Comparison of ENCODE assay signal across 21 mouse cellular contexts in the genomic region with DNA sequence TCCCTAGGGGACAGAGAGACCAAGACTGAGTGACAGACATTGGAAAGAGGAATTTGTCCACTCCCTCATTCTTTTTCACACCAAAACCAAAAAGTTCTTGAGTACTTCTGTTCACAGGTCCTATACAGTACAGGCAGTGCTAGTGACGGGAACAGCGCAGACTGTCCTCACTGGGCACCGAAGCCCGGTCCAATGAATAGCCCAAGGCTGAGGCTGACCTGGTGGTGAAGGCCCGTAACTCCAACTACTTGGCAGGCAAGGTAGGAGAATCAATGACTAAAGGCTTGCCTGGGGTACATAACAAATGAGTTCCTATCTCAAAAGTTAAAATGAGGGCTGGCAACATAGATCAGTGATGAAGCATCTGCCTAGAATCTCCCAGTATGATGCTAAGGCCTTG. TPM values are rescaled to one million over a fixed set of nuclear protein-coding genes. Genes with fewer than 3 reads are reported as not detected.
DNase-seq lines count a peak whose midpoint lies in the region; ATAC-seq and TF ChIP-seq lines count a peak whose summit lies in the region.
"Had no signal": no experiment of that assay in that cellular context is flagged by ENCODE, and none has a peak within 500 bp of the region (broad histone marks: within the 10 kb centered on the region; RNA-seq: fewer than 3 reads in every experiment).

No protein-coding gene starts in this region.

- no peaks in the 10 kb centered on the region for H3K9me3 ChIP-seq in hindbrain, postnatal 0 days (ENCODE audit: low read length)
- no peaks in the 10 kb centered on the region for H3K9me3 ChIP-seq in hindbrain, embryonic 13.5 days
- H3K9me3 ChIP-seq in liver, embryonic 15.5 days (replicated peaks), result no peaks in the 10 kb centered on the region
- no peaks in the 10 kb centered on the region for H3K9me3 ChIP-seq in neural tube, embryonic 15.5 days (replicated peaks)
- H3K9me3 ChIP-seq: forebrain, embryonic 15.5 days; G1E; heart, embryonic 15.5 days; hindbrain, embryonic 15.5 days had no signal

- no peak for DNase-seq in hindbrain, postnatal 0 days (ENCODE audit: low spot score)
- no peak for DNase-seq in liver
- no peak for DNase-seq in neural tube, embryonic 10.5 days (ENCODE audit: extremely low spot score, low spot score)

- WGBS in hindbrain, postnatal 0 days, result 93% methylated on average over 5 of the region's 5 CpGs
- 95% methylated on average over 5 of the region's 5 CpGs for WGBS in hindbrain, embryonic 13.5 days
- WGBS in liver, embryonic 15.5 days (ENCODE audit: insufficient replicate concordance), result 81% methylated on average over 5 of the region's 5 CpGs
- 92% methylated on average over 5 of the region's 5 CpGs for WGBS in neural tube, embryonic 15.5 days

- ATAC-seq in hindbrain, postnatal 0 days, result 0 out of 2 replicates have a peak, but pooled peaks have one; percentile 6
- no peak for ATAC-seq in hindbrain, embryonic 13.5 days (ENCODE audit: low FRiP score)
- ATAC-seq in liver, embryonic 15.5 days (ENCODE audit: insufficient read depth), result 0 out of 2 replicates have a peak, but pooled peaks have one; percentile 19
- peak; percentile 23; the same call in 1 of the 2 replicates for ATAC-seq in neural tube, embryonic 15.5 days (ENCODE audit: low FRiP score)

- no peak for TF ChIP-seq CTCF in hindbrain, postnatal 0 days (IDR thresholded peaks at IDR 0.05; ENCODE audit: low read depth)

- H3K4me2 ChIP-seq in hindbrain, postnatal 0 days (ENCODE audit: low read depth, low read length), result no peak overlapping the region
- no peak overlapping the region for H3K4me2 ChIP-seq in hindbrain, embryonic 13.5 days
- no peak overlapping the region for H3K4me2 ChIP-seq in liver, embryonic 15.5 days
- H3K4me2 ChIP-seq in neural tube, embryonic 15.5 days, result no peak overlapping the region
- H3K4me2 ChIP-seq: forebrain, embryonic 15.5 days; heart, embryonic 12.5 days; heart, embryonic 15.5 days; hindbrain, embryonic 15.5 days had no signal

- 0 out of 2 replicates have a peak, but pooled peaks cover 3% of the 10 kb centered on the region for H3K27me3 ChIP-seq in hindbrain, postnatal 0 days (ENCODE audit: insufficient read depth, low read length)
- H3K27me3 ChIP-seq in hindbrain, embryonic 13.5 days, result peaks cover 55% of the 10 kb centered on the region
- peaks cover 80% of the 10 kb centered on the region for H3K27me3 ChIP-seq in liver, embryonic 15.5 days
- peaks cover 49% of the 10 kb centered on the region for H3K27me3 ChIP-seq in neural tube, embryonic 15.5 days (replicated peaks)
- H3K27me3 ChIP-seq: Patski had no signal

- H3K4me3 ChIP-seq in hindbrain, postnatal 0 days (ENCODE audit: low read length), result no peak overlapping the region
- no peak overlapping the region for H3K4me3 ChIP-seq in hindbrain, embryonic 13.5 days
- no peak overlapping the region for H3K4me3 ChIP-seq in liver, embryonic 15.5 days (replicated peaks)
- H3K4me3 ChIP-seq in neural tube, embryonic 15.5 days (replicated peaks), result no peak overlapping the region
- H3K4me3 ChIP-seq: forebrain, embryonic 15.5 days; heart, embryonic 12.5 days; heart, embryonic 15.5 days; hindbrain, embryonic 15.5 days had no signal

- no peak overlapping the region for H3K27ac ChIP-seq in hindbrain, postnatal 0 days
- H3K27ac ChIP-seq in hindbrain, embryonic 13.5 days, result no peak overlapping the region
- no peak overlapping the region for H3K27ac ChIP-seq in liver, embryonic 15.5 days (replicated peaks)
- H3K27ac ChIP-seq in neural tube, embryonic 15.5 days (replicated peaks), result no peak overlapping the region
- H3K27ac ChIP-seq: forebrain, embryonic 15.5 days; heart, embryonic 15.5 days; hindbrain, embryonic 15.5 days had no signal

- H3K4me1 ChIP-seq in hindbrain, postnatal 0 days (ENCODE audit: insufficient read depth, low read length), result no peaks in the 10 kb centered on the region; the same call in 1 of the 2 replicates
- H3K4me1 ChIP-seq in hindbrain, embryonic 13.5 days (replicated peaks), result peaks cover 7% of the 10 kb centered on the region
- no peaks in the 10 kb centered on the region for H3K4me1 ChIP-seq in liver, embryonic 15.5 days (replicated peaks)
- no peaks in the 10 kb centered on the region for H3K4me1 ChIP-seq in neural tube, embryonic 15.5 days
- H3K4me1 ChIP-seq: heart, embryonic 12.5 days; heart, embryonic 15.5 days; hindbrain, embryonic 15.5 days had no signal

- H3K36me3 ChIP-seq in hindbrain, postnatal 0 days (ENCODE audit: insufficient read depth, low read length), result no peaks in the 10 kb centered on the region
- H3K36me3 ChIP-seq in hindbrain, embryonic 13.5 days, result no peaks in the 10 kb centered on the region
- H3K36me3 ChIP-seq in liver, embryonic 15.5 days (replicated peaks), result no peaks in the 10 kb centered on the region
- no peaks in the 10 kb centered on the region for H3K36me3 ChIP-seq in neural tube, embryonic 15.5 days
- H3K36me3 ChIP-seq: forebrain, embryonic 15.5 days; heart, embryonic 12.5 days; heart, embryonic 15.5 days; hindbrain, embryonic 15.5 days had no signal

- H3K9ac ChIP-seq in hindbrain, postnatal 0 days (replicated peaks; ENCODE audit: low read length), result no peak overlapping the region
- no peak overlapping the region for H3K9ac ChIP-seq in hindbrain, embryonic 13.5 days
- no peak overlapping the region for H3K9ac ChIP-seq in liver, embryonic 15.5 days
- H3K9ac ChIP-seq in neural tube, embryonic 15.5 days (replicated peaks), result no peak overlapping the region
- H3K9ac ChIP-seq: forebrain, embryonic 15.5 days; heart, embryonic 12.5 days; heart, embryonic 15.5 days; hindbrain, embryonic 15.5 days had no signal

RNA-seq across cellular contexts. Expression of a gene that starts 12.0 kb away (rescaled TPM):
- total RNA-seq in hindbrain, postnatal 0 days (2014; rRNA removed), result 9.0 and 13.9 TPM in 2 replicates
- 7.6 and 7.9 TPM in 2 replicates for polyA plus RNA-seq in hindbrain, postnatal 0 days (2015; fragmentation: Nextera tagmentation; extraction: Ambion mirVana)
- 2.3 and 2.5 TPM in 2 replicates for polyA plus RNA-seq in hindbrain, embryonic 13.5 days (2015; fragmentation: Nextera tagmentation; extraction: Ambion mirVana)
- 0.12 and 0.17 TPM in 2 replicates for polyA plus RNA-seq in liver, embryonic 15.5 days (2015; fragmentation: Nextera tagmentation; extraction: Ambion mirVana)
- 3.6 and 3.8 TPM in 2 replicates for polyA plus RNA-seq in neural tube, embryonic 15.5 days (2015; fragmentation: Nextera tagmentation; extraction: Ambion mirVana)
- total RNA-seq: adrenal gland, adult 18-20 months; adrenal gland, postnatal 10 days; adrenal gland, postnatal 36 days; gastrocnemius, adult 8-10 months; gastrocnemius, postnatal 25 days; heart, adult 18-20 months; heart, postnatal 10 days; heart, postnatal 36 days had no signal
- polyA plus RNA-seq: G1E; gonadal fat pad, adult 2 months had no signal

RNA-seq across cellular contexts. Expression of a gene that starts 13.0 kb away (rescaled TPM):
- total RNA-seq in hindbrain, postnatal 0 days (2014; rRNA removed), result 71.7 and 72.6 TPM in 2 replicates
- 102 and 114 TPM in 2 replicates for polyA plus RNA-seq in hindbrain, postnatal 0 days (2015; fragmentation: Nextera tagmentation; extraction: Ambion mirVana)
- 55.9 and 60.8 TPM in 2 replicates for polyA plus RNA-seq in hindbrain, embryonic 13.5 days (2015; fragmentation: Nextera tagmentation; extraction: Ambion mirVana)
- polyA plus RNA-seq in liver, embryonic 15.5 days (2015; fragmentation: Nextera tagmentation; extraction: Ambion mirVana), result 28.8 and 30.4 TPM in 2 replicates
- 66.4 and 72.3 TPM in 2 replicates for polyA plus RNA-seq in neural tube, embryonic 15.5 days (2015; fragmentation: Nextera tagmentation; extraction: Ambion mirVana)
